Mouse (Mus musculus) right cerebral cortex, postnatal 36 days (tissue): ENCODE results near the gene Dnpep.
A peak's percentile ranks its signal among the peaks of the same experiment; 100 is the strongest.

Experiments used
- DNase-seq, 2 experiments: peaks; one replicate each; pipeline ENCODE4 v3.0.0; 2022; ENCODE audit warnings: low spot score in 2 of 2, mixed read lengths in 1 of 2

Gene Dnpep

GRCm38 (mm10) chr1:75331271-75331670, 13.5 kb upstream of the Dnpep start:
- DNase-seq, result no peak

- no peak for DNase-seq
These were observed 9.7 kb upstream of the Dnpep start for GRCm38 (mm10) chr1:75327461-75327860.

GRCm38 (mm10) chr1:75319166-75319565, 1.4 kb upstream of the Dnpep start:
- no peak for DNase-seq

GRCm38 (mm10) chr1:75318736-75319135, 946 bp upstream of the Dnpep start:
- no peak for DNase-seq

GRCm38 (mm10) chr1:75318301-75318700, 511 bp upstream of the Dnpep start:
- no peak for DNase-seq

GRCm38 (mm10) chr1:75316861-75317240, 939 bp downstream of the Dnpep start:
- peak; percentile 43 to 73 for DNase-seq

GRCm38 (mm10) chr1:75315456-75316365, 2.1 kb downstream of the Dnpep start:
- DNase-seq, result no peak

GRCm38 (mm10) chr1:75315011-75315410, 2.8 kb downstream of the Dnpep start:
- DNase-seq, result no peak

- DNase-seq, result no peak
These were observed 6.1 kb downstream of the Dnpep start for GRCm38 (mm10) chr1:75311694-75312093.

- DNase-seq, result no peak
These were observed 13.1 kb downstream of the Dnpep start for GRCm38 (mm10) chr1:75304662-75305061.

- peak in 1 of 2 experiments; percentile 52 for DNase-seq
These were observed 23.5 kb downstream of the Dnpep start for GRCm38 (mm10) chr1:75294294-75294693.

GRCm38 (mm10) chr1:75293331-75293701, 24.5 kb downstream of the Dnpep start:
- DNase-seq, result no peak

GRCm38 (mm10) chr1:75292476-75293330, 25.1 kb downstream of the Dnpep start:
- no peak for DNase-seq

GRCm38 (mm10) chr1:75291321-75291720, 26.5 kb downstream of the Dnpep start:
- no peak for DNase-seq

- DNase-seq, result peak in 1 of 2 experiments; percentile 42
These were observed 27.2 kb downstream of the Dnpep start for GRCm38 (mm10) chr1:75290582-75290981.

- DNase-seq, result no peak
These were observed 27.8 kb downstream of the Dnpep start for GRCm38 (mm10) chr1:75289888-75290431.

GRCm38 (mm10) chr1:75289376-75289775, 28.4 kb downstream of the Dnpep start:
- no peak for DNase-seq

- DNase-seq, result no peak
These were observed 32.9 kb downstream of the Dnpep start for GRCm38 (mm10) chr1:75284911-75285310.

GRCm38 (mm10) chr1:75283017-75283416, 34.8 kb downstream of the Dnpep start:
- peak; percentile 33 to 41 for DNase-seq

GRCm38 (mm10) chr1:75278228-75278627, 39.6 kb downstream of the Dnpep start, which contains the start of gene Resp18:
Gene Resp18, minus strand, starts transcription at chr1:75278415.
- DNase-seq, result no peak

- no peak for DNase-seq
These were observed 40.3 kb downstream of the Dnpep start for GRCm38 (mm10) chr1:75277195-75278188.
